Mouse (Mus musculus): ENCODE results near the gene Actl6a. TPM values are rescaled to one million over a fixed set of nuclear protein-coding genes. Genes with fewer than 3 reads are reported as not detected.
"Not testable (repeated sequence)": the region's sequence is repeated elsewhere in the genome, so short reads cannot be mapped to it uniquely, and the experiment has no call there.

Gene Actl6a
- total RNA-seq, 2 experiments from 2014 or later = 13.1 to 17.9 TPM

GRCm38 (mm10) chr3:32737172-32737655, 31.1 kb downstream of the Actl6a start, which contains the start of gene Mrpl47:
Gene Mrpl47, minus strand, starts transcription at chr3:32737605.
- intact Hi-C loops (cut with DNase I) = loop anchor here (5.0 to 10.0 kb wide), 2 partner anchors 80 to 1068 kb away; partner anchors contain the start of gene Usp13
- no peak for DNase-seq (ENCODE audit: extremely low spot score in 1 of 2, low spot score in 2 of 2)

- intact Hi-C loops (cut with DNase I) = loop anchor here (5.0 to 10.0 kb wide), 2 partner anchors 79 to 1066 kb away; partner anchors contain the start of gene Usp13
These were observed 32.5 kb downstream of the Actl6a start for GRCm38 (mm10) chr3:32738549-32738948.

GRCm38 (mm10) chr3:32742276-32742780, 36.2 kb downstream of the Actl6a start:
- no peak for DNase-seq (ENCODE audit: extremely low spot score in 1 of 2, low spot score in 2 of 2)
- intact Hi-C loops (cut with DNase I) = no loop called here

More at GRCm38 (mm10) chr3:32738549-32738948, 32.5 kb downstream of the Actl6a start:
- no peak for DNase-seq (ENCODE audit: extremely low spot score in 1 of 2, low spot score in 2 of 2)

- DNase-seq (ENCODE audit: extremely low spot score in 1 of 2, low spot score in 2 of 2) = no peak
- intact Hi-C loops (cut with DNase I) = no loop called here
These were observed 38.9 kb downstream of the Actl6a start for GRCm38 (mm10) chr3:32745001-32745400.

- intact Hi-C loops (cut with DNase I); DNase-seq (ENCODE audit: extremely low spot score in 1 of 2, low spot score in 2 of 2): not testable (repeated sequence)
These were observed 39.3 kb downstream of the Actl6a start for GRCm38 (mm10) chr3:32745426-32745825.

GRCm38 (mm10) chr3:32748384-32748783, 42.3 kb downstream of the Actl6a start:
- no peak for DNase-seq (ENCODE audit: extremely low spot score in 1 of 2, low spot score in 2 of 2)
- intact Hi-C loops (cut with DNase I) = no loop called here

- no peak for DNase-seq (ENCODE audit: extremely low spot score in 1 of 2, low spot score in 2 of 2)
- intact Hi-C loops (cut with DNase I) = no loop called here
These were observed 43.9 kb downstream of the Actl6a start for GRCm38 (mm10) chr3:32749820-32750579.

- DNase-seq (ENCODE audit: extremely low spot score in 1 of 2, low spot score in 2 of 2) = no peak
- intact Hi-C loops (cut with DNase I) = no loop called here
These were observed 48.4 kb downstream of the Actl6a start for GRCm38 (mm10) chr3:32754384-32754915.

GRCm38 (mm10) chr3:32759212-32759611, 53.1 kb downstream of the Actl6a start:
- no peak for DNase-seq (ENCODE audit: extremely low spot score in 1 of 2, low spot score in 2 of 2)
- intact Hi-C loops (cut with DNase I) = no loop called here

GRCm38 (mm10) chr3:32762962-32763361, 56.9 kb downstream of the Actl6a start:
- intact Hi-C loops (cut with DNase I) = no loop called here
- DNase-seq (ENCODE audit: extremely low spot score in 1 of 2, low spot score in 2 of 2) = no peak

GRCm38 (mm10) chr3:32763902-32764301, 57.8 kb downstream of the Actl6a start:
- no peak for DNase-seq (ENCODE audit: extremely low spot score in 1 of 2, low spot score in 2 of 2)
- intact Hi-C loops (cut with DNase I) = no loop called here

GRCm38 (mm10) chr3:32770781-32771180, 64.7 kb downstream of the Actl6a start:
- intact Hi-C loops (cut with DNase I) = no loop called here
- DNase-seq (ENCODE audit: extremely low spot score in 1 of 2, low spot score in 2 of 2) = no peak

Other genes starting within 250 kb of the Actl6a start
- under 1 TPM in 1 of 2 experiments, not detected in 1; 0.61 TPM for gene Kcnmb3, start 214.1 kb upstream of the Actl6a start, total RNA-seq (2021)
- gene Zfp639, start 196.0 kb upstream of the Actl6a start, total RNA-seq (2021) = 10 to 100 TPM; 41.9 to 42.9 TPM
- 100 to 1,000 TPM; 107 to 109 TPM for gene Mfn1, start 176.8 kb upstream of the Actl6a start, total RNA-seq (2021)
- gene Gnb4, start 89.7 kb upstream of the Actl6a start, total RNA-seq (2021) = 100 to 1,000 TPM; 152 to 162 TPM
- 100 to 1,000 TPM; 194 to 198 TPM for gene Ndufb5, start 30.7 kb downstream of the Actl6a start, total RNA-seq (2021)
- 10 to 100 TPM; 18.9 to 24.0 TPM for gene Mrpl47, start 31.3 kb downstream of the Actl6a start, total RNA-seq (2021)
- 10 to 100 TPM; 35.3 to 35.9 TPM for gene Usp13, start 111.2 kb downstream of the Actl6a start, total RNA-seq (2021)